Mouse (Mus musculus) neural tube, embryonic 13.5 days (tissue): ENCODE results near the gene Zranb1. TPM values are rescaled to one million over a fixed set of nuclear protein-coding genes. Genes with fewer than 3 reads are reported as not detected.

Experiments used
- ATAC-seq: fragments of 200-750 bp; cut with Nextera tagmentation; 2 replicates; pipeline ENCODE4 v1.8.0; 2017; ENCODE audit warnings: low read depth, mild to moderate bottlenecking, moderate TSS enrichment, moderate library complexity
- H3K27ac ChIP-seq: fragments of 300-500 bp; sonication (generic); replicated peaks from 2 replicates; pipeline ENCODE4 v1.5.1; 2015; ENCODE audit warnings: moderate library complexity, mild to moderate bottlenecking, inconsistent platforms
- H3K27me3 ChIP-seq: fragments of 300-500 bp; sonication (generic); 2 replicates; pipeline ENCODE4 v1.6.1; 2015; ENCODE audit warnings: mild to moderate bottlenecking, inconsistent platforms
- H3K36me3 ChIP-seq: fragments of 300-500 bp; sonication (generic); 2 replicates; pipeline ENCODE4 v1.6.1; 2015; ENCODE audit warnings: mild to moderate bottlenecking, inconsistent platforms
- H3K4me1 ChIP-seq: fragments of 300-500 bp; sonication (generic); replicated peaks from 2 replicates; pipeline ENCODE4 v1.6.1; 2015; ENCODE audit warnings: inconsistent platforms
- H3K4me2 ChIP-seq: fragments of 300-500 bp; sonication (generic); 2 replicates; pipeline ENCODE4 v1.6.1; 2015; ENCODE audit warnings: inconsistent platforms, mild to moderate bottlenecking, moderate library complexity
- H3K4me3 ChIP-seq: fragments of 300-500 bp; sonication (generic); 2 replicates; pipeline ENCODE4 v1.5.1; 2015; ENCODE audit warnings: mild to moderate bottlenecking, inconsistent platforms
- H3K9ac ChIP-seq: fragments of 300-500 bp; sonication (generic); 2 replicates; pipeline ENCODE4 v1.6.1; 2015; ENCODE audit warnings: moderate library complexity, mild to moderate bottlenecking, inconsistent platforms
- H3K9me3 ChIP-seq: fragments of 300-500 bp; sonication (generic); 2 replicates; pipeline ENCODE4 v1.6.1; 2016; ENCODE audit warnings: inconsistent platforms
- WGBS: fragments of 180-500 bp; shearing (Covaris S2); methylation state at CpG from one replicate; pipeline ENCODE4 v1.1.7; 2015; 5-methylcytosine and 5-hydroxymethylcytosine counted together
- polyA plus RNA-seq: library from polyadenylated mRNA; unstranded; fragments of >200 nt; fragmentation: Nextera tagmentation; extraction: Ambion mirVana; gene quantifications from 2 replicates; pipeline ENCODE4 v1.2.1, GENCODE M21; 2015

Gene Zranb1
- polyA plus RNA-seq, 1 experiment from 2014 or later: 22.9 TPM

DNA sequence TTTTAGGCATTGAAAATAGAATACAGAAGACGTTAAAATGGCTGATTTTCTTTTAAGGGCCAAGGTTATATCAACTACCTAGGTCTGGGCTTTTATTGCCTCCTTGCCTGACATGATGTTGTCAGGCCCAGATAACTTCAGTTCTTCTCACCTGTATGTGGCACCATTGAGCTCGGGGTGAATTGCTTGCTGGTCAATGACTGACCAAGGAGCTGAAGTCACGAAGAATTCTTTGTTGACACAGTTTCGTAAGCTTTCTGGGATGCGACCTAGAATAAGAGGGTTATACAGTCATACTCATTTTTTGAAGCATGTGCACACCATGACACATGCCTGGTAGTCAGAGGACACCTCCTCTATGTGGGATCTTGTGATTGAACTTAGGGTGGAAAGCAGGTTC lies 58.9 kb downstream of the Zranb1 start:
- H3K36me3 ChIP-seq: peaks cover 60% of the 10 kb centered on the region
- H3K9ac ChIP-seq: no peak overlapping the region
- no peak overlapping the region for H3K4me2 ChIP-seq
- 93% methylated on average over 5 of the region's 5 CpGs for WGBS
- no peak overlapping the region for H3K4me3 ChIP-seq
- no peak for ATAC-seq
- H3K4me1 ChIP-seq: peaks cover 7% of the 10 kb centered on the region
- H3K27me3 ChIP-seq: no peaks in the 10 kb centered on the region
- H3K27ac ChIP-seq: no peak overlapping the region
- H3K9me3 ChIP-seq: no peaks in the 10 kb centered on the region

DNA sequence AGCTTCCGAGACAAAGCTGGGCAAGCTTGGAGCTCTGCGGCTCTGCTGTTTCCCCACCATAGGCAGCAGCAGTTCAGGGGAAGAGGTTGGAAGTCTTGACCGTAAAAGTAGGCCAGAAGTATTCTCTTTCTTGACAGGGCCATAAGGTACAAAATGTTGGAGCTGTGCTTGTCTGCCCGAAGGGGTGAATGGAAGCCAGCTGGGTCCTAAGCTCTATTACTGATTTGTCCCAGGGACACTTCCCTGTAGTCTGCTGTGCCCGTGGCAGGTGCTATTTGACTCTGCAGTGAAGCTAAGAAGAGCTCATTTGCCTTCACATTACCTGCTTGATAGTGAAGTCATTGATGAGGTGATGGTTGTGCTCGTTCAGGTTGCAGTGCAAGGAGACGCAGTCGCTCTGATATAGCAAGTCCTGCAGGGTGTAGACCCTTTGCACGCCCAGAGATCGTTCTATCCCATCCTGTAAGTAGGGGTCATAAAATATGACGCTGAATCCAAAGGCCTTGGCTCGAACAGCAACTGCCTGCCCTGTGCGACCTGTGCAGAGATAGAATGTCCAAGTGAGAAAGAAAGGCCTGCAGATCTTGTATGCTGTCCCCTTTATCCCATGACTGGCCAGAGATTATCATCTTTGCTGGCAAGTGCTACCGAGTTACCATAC lies 60.4 kb downstream of the Zranb1 start:
- 92% methylated on average over 14 of the region's 14 CpGs for WGBS
- Histone ChIP-seq H3K4me2 (no peak overlapping the region), H3K27ac (no peak overlapping the region), H3K9me3 (no peaks in the 10 kb centered on the region), H3K27me3 (no peaks in the 10 kb centered on the region), H3K36me3 (peaks cover 64% of the 10 kb centered on the region), H3K4me3 (no peak overlapping the region), H3K4me1 (peaks cover 13% of the 10 kb centered on the region), H3K9ac (no peak overlapping the region)
- ATAC-seq: no peak

DNA sequence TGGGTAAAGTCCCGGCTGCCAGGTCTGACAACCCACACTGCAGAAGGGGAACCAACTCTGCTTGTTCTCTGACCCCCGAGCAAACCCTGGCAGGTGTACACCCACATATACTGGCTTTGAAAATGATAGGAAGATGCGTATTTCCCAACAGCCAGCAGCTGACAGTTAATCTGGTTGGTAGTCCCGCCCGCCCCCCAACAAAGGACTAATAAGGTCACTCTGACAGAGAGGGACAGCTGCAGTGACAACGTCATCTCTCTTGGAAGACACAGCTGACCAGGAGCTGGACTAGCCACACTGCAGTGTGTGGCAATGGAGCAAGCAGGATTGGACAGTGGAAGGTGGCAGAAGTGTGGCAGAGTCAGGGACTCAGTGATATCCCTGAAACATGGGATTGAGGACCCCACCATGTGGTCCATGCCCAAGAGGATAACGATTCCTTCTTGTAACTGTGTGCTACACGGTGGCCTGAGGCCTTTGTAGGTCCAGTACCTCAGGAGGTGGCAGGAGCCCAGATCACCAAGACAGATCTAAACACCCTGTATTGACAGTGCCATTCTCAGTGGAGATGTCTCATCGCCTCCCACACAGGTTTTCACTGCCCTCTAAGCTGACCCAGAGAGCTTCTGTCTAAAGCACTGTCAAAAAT lies 62.1 kb downstream of the Zranb1 start:
- H3K27me3 ChIP-seq: no peaks in the 10 kb centered on the region
- H3K27ac ChIP-seq: no peak overlapping the region
- 93% methylated on average over 9 of the region's 9 CpGs for WGBS
- peaks cover 13% of the 10 kb centered on the region for H3K4me1 ChIP-seq
- ATAC-seq: no peak
- no peak overlapping the region for H3K4me3 ChIP-seq
- no peak overlapping the region for H3K4me2 ChIP-seq
- H3K9me3 ChIP-seq: no peaks in the 10 kb centered on the region
- no peak overlapping the region for H3K9ac ChIP-seq
- peaks cover 72% of the 10 kb centered on the region for H3K36me3 ChIP-seq

DNA sequence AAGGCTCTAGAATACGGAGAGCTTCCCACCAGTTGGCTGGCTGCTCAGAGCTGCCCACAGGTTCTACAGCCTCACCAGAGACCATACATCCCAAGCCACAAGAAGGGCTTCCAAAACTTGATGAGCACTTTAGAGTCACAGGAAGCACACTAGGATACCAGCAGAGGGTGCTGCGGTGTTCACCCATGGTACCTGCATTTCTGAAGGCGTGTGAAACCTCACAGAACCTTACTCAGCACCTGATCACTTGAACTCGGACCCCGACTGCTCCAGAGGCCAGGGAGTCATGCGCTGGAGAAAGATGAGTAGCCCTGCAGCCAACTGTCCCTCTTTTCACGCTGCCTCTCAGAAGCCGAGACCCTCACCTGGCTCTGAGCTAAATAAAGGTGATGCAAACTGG lies 63.2 kb downstream of the Zranb1 start:
- Histone ChIP-seq H3K4me1 (peaks cover 13% of the 10 kb centered on the region), H3K9ac (no peak overlapping the region), H3K4me2 (no peak overlapping the region), H3K27ac (peak overlapping the region; percentile 52; the same call in 1 of the 2 replicates), H3K9me3 (no peaks in the 10 kb centered on the region), H3K27me3 (no peaks in the 10 kb centered on the region), H3K4me3 (no peak overlapping the region), H3K36me3 (peaks cover 72% of the 10 kb centered on the region)
- 91% methylated on average over 8 of the region's 8 CpGs for WGBS
- no peak for ATAC-seq

DNA sequence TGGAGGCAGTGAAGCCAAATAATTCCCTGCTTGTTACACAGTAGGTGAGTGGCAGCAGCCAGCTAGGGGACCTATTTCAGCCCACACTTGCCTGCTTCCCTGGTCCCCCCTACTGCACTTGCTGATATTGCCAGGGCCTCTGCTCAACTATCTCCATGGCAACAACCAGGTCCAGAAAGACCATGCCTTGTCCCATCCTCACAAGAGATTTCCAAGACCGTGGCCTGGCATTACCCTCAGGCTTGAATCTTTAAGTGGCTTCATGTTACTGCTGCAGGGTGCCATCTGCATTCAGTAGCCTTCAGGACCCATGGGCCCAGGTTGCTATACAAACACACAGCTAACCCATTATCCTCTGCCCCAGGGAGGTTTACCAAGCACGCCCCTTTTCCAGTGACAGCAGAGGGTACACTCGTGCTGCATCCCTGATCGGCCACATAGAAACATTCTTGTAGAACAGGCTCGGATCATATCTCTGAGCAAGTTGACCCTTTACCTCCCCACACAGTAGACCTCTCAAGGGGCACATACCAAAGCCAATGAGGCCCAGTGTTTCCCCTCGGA lies 63.8 kb downstream of the Zranb1 start:
- Histone ChIP-seq H3K4me1 (peaks cover 13% of the 10 kb centered on the region), H3K9ac (no peak overlapping the region), H3K27ac (peak overlapping the region; percentile 52; the same call in 1 of the 2 replicates), H3K36me3 (peaks cover 68% of the 10 kb centered on the region), H3K4me2 (no peak overlapping the region), H3K4me3 (no peak overlapping the region), H3K9me3 (no peaks in the 10 kb centered on the region), H3K27me3 (no peaks in the 10 kb centered on the region)
- ATAC-seq: no peak
- 48% methylated on average over 6 of the region's 6 CpGs for WGBS

DNA sequence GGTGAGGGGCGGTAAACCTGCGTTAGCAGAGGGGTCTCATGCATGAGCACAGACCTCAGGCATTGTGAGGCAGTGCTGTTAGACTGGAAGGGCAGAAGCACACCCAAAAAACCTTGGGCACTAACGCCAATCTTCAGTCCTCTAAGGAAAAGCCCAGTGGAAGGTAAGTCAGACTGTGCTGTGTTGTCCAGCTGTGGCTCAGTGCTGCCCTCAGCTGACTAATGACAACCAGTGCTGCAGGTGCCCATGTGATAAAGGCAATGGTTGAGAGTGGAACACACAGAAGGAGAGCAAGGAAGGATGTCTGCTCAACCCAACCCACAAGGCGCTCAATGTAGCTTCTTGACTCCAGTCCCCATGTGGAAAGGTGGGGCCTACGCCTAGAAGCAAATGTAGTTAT lies 65.4 kb downstream of the Zranb1 start:
- Histone ChIP-seq H3K4me3 (no peak overlapping the region), H3K27ac (no peak overlapping the region), H3K36me3 (peaks cover 51% of the 10 kb centered on the region), H3K27me3 (no peaks in the 10 kb centered on the region), H3K9ac (no peak overlapping the region), H3K4me2 (no peak overlapping the region), H3K4me1 (peaks cover 13% of the 10 kb centered on the region), H3K9me3 (no peaks in the 10 kb centered on the region)
- ATAC-seq: no peak
- 90% methylated on average over 5 of the region's 5 CpGs for WGBS

DNA sequence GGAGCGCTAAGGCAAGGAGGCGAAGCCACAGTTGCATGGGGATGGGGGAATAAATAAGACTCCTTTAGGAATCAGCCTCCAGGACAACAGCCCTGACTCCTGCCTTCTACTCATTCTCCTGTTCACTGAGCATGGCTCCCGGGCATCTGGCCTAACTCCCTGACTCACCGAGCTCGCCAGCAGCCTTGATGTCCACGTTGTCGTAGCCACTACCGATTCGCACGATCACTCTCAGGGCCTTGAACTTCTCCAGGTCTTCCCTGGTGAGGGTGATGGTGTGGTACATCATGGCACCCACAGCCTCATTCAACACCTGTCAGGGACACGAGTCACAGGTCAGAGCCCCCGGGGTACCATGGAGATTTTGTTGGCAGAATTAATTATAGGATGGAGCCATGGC lies 67.7 kb downstream of the Zranb1 start:
- H3K36me3 ChIP-seq: peaks cover 49% of the 10 kb centered on the region

DNA sequence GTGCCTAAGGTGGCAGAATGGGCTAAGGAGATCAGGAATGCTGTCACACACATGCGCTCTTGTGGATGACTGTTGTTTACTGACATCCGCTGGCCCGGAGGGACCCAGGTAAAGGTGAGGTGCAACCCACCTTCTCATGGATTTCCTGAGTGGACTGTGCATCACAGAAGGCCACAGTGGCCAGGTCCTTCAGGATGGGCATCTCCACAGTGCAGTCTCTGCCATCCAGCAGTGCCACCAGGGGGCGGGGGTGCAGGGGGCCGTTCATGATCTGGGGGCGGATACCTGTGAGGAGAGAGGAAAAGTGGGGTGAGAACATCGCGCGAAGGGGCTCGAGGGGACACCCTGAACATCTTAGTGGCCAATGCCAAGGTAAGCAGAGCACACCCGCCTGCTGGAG lies 68.1 kb downstream of the Zranb1 start:
- no peak for ATAC-seq
- Histone ChIP-seq H3K27ac (no peak overlapping the region), H3K36me3 (peaks cover 49% of the 10 kb centered on the region), H3K27me3 (no peaks in the 10 kb centered on the region), H3K4me1 (peaks cover 30% of the 10 kb centered on the region), H3K9ac (no peak overlapping the region), H3K4me2 (no peak overlapping the region), H3K4me3 (no peak overlapping the region), H3K9me3 (no peaks in the 10 kb centered on the region)
- WGBS: 97% methylated on average over 11 of the region's 11 CpGs

More for the DNA sequence above, 67.7 kb downstream of the Zranb1 start:
- ATAC-seq: no peak
- Histone ChIP-seq H3K27ac (no peak overlapping the region), H3K9me3 (no peaks in the 10 kb centered on the region), H3K27me3 (no peaks in the 10 kb centered on the region), H3K4me3 (no peak overlapping the region), H3K4me1 (peaks cover 26% of the 10 kb centered on the region), H3K9ac (no peak overlapping the region), H3K4me2 (no peak overlapping the region)
- WGBS: 96% methylated on average over 12 of the region's 12 CpGs

DNA sequence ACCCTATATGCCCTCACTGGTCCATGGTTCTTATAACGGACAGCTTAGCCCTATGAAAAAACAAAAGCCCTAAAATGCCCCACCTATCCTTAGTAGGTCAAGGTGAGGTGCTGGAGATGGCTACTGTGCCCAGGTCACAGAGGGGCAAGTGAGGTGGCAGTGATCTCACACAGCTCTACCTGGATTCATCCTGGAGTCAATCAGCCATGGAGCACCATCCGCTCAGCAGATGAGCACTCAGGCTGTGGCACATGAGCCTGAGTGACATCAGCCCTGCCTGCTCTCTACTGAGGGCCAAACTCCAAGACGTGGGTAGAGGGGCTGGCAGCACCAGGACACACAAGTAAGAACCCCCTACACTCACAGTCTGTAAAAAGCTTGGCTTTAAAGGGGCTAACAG lies 70.4 kb downstream of the Zranb1 start:
- WGBS: 88% methylated on average over 3 of the region's 3 CpGs
- Histone ChIP-seq H3K9ac (no peak overlapping the region), H3K36me3 (peaks cover 29% of the 10 kb centered on the region), H3K4me3 (no peak overlapping the region), H3K4me2 (no peak overlapping the region), H3K4me1 (peaks cover 40% of the 10 kb centered on the region), H3K9me3 (no peaks in the 10 kb centered on the region), H3K27me3 (no peaks in the 10 kb centered on the region), H3K27ac (no peak overlapping the region)
- ATAC-seq: no peak

DNA sequence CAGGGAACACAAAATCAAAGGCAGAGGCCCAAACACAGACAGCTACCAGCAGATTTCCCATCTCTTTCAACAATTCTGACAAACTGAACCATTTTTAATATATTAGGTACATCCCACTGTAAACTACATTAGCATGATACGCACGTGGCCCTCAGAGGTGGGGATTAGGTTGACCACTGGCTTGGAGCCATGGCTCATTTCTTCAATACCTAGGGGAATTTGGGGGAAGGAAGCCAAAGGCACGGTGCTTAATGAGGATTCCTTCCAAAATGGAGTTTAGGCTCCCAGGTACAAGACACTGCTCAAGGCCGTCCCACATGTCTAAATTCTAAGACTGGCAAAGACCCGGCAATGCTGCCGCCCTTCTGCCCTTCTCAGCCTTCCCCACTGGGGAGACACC lies 71.3 kb downstream of the Zranb1 start:
- H3K27me3 ChIP-seq: no peaks in the 10 kb centered on the region
- 89% methylated on average over 6 of the region's 6 CpGs for WGBS
- H3K9ac ChIP-seq: no peak overlapping the region
- no peak for ATAC-seq
- H3K9me3 ChIP-seq: no peaks in the 10 kb centered on the region
- 0 out of 2 replicates have a peak overlapping the region, but pooled peaks have one; percentile 3 for H3K27ac ChIP-seq
- H3K4me2 ChIP-seq: no peak overlapping the region
- H3K36me3 ChIP-seq: peaks cover 20% of the 10 kb centered on the region
- peaks cover 47% of the 10 kb centered on the region for H3K4me1 ChIP-seq
- H3K4me3 ChIP-seq: no peak overlapping the region

DNA sequence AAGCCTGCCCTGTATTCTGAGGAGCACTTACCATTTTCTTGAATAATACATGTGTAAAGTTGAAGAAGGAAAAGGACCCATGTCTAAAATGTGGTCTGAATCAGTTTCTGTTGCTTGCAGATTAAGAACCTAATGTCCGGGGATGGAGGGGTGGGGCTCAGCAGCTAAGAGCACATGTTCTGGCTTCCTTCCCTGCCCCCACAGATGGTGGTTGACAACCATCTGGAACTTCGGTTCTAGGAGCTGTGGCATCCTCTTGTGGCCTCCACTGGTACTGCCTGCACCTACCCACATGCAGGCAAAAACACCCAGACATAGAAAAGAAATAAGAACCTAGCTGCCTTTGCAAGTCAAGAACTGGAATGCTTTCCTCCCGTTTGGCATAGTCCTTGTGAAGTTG lies 72.5 kb downstream of the Zranb1 start:
- 45% methylated on average over 3 of the region's 3 CpGs for WGBS
- Histone ChIP-seq H3K4me2 (no peak overlapping the region), H3K4me1 (peaks cover 58% of the 10 kb centered on the region), H3K36me3 (peaks cover 8% of the 10 kb centered on the region), H3K9me3 (no peaks in the 10 kb centered on the region), H3K9ac (no peak overlapping the region), H3K27ac (0 out of 2 replicates have a peak overlapping the region, but pooled peaks have one; percentile 3), H3K27me3 (no peaks in the 10 kb centered on the region), H3K4me3 (no peak overlapping the region)
- no peak for ATAC-seq

DNA sequence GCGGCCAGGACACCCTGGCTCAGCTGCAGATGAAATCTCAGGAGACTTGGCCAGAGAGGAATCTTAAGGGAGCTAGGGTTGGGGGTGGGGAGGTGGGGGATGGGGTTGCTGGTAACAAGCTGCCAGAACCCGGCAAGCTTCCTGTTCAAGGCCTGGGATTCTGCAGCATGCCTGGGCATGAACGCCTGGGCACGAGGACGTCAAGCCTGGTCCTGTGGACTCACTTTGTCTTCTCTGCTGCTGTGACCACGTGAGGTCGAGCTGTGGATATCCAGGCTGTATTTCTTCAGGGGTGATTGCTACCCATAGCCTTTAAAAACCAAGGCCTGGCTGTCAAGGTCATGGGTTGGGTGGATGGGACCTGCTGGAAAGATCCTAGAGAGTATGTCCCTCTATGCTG lies 74.8 kb downstream of the Zranb1 start:
- no peak overlapping the region; the same call in 1 of the 2 replicates for H3K27ac ChIP-seq
- H3K4me2 ChIP-seq: no peak overlapping the region
- ATAC-seq: no peak
- no peak overlapping the region for H3K4me3 ChIP-seq
- H3K9ac ChIP-seq: no peak overlapping the region
- no peaks in the 10 kb centered on the region for H3K9me3 ChIP-seq
- no peaks in the 10 kb centered on the region for H3K36me3 ChIP-seq
- peaks cover 81% of the 10 kb centered on the region for H3K4me1 ChIP-seq
- 86% methylated on average over 7 of the region's 7 CpGs for WGBS
- H3K27me3 ChIP-seq: no peaks in the 10 kb centered on the region
